Mouse (Mus musculus) liver, adult 2 months (tissue): ENCODE measurements at regions not wholly inside any gene's neighbourhood (a gene's known extent, or its start where the extent isn't known, plus 50 kb on each side); places are given as distances from the start of the nearest gene placed in this dataset.

Source experiments
- DNase-seq: peaks from one replicate; pipeline ENCODE4 v3.0.0-alpha.2; 2011; ENCODE audit warnings: low read depth, low spot score; ENCODE audit errors: extremely low read depth
- H3K27ac ChIP-seq: fragments of 200-500 bp; replicated peaks from 2 replicates; pipeline ENCODE4 v1.5.1; 2012; ENCODE audit warnings: low read depth, mild to moderate bottlenecking, control low read depth, inconsistent platforms, low read length; ENCODE audit not compliant: insufficient read depth
- H3K27me3 ChIP-seq: fragments of 200-500 bp; 2 replicates; pipeline ENCODE4 v1.6.1; 2012; ENCODE audit warnings: mild to moderate bottlenecking, moderate library complexity, low read length, inconsistent platforms; ENCODE audit not compliant: control insufficient read depth, insufficient read depth
- H3K36me3 ChIP-seq: fragments of 200-500 bp; 2 replicates; pipeline ENCODE4 v1.6.1; 2012; ENCODE audit warnings: low read length, inconsistent platforms; ENCODE audit not compliant: control insufficient read depth, insufficient read depth
- H3K4me1 ChIP-seq: fragments of 200-500 bp; 2 replicates; pipeline ENCODE4 v1.6.1; 2011; ENCODE audit warnings: low read length; ENCODE audit not compliant: control insufficient read depth, insufficient read depth
- H3K4me3 ChIP-seq: fragments of 200-500 bp; 2 replicates; pipeline ENCODE4 v1.5.1; 2011; ENCODE audit warnings: low read depth, mild to moderate bottlenecking, control low read depth, low read length, moderate library complexity; ENCODE audit not compliant: insufficient read depth
- H3K79me2 ChIP-seq: fragments of 200-500 bp; 2 replicates; pipeline ENCODE4 v1.6.1; 2012; ENCODE audit warnings: inconsistent platforms, mild to moderate bottlenecking, low read length, moderate library complexity; ENCODE audit not compliant: control insufficient read depth, insufficient read depth
- H3K9ac ChIP-seq: fragments of 200-500 bp; 2 replicates; pipeline ENCODE4 v1.6.1; 2012; ENCODE audit warnings: low read depth, mild to moderate bottlenecking, control low read depth, inconsistent platforms, low read length
- CTCF ChIP-seq: fragments of 200-500 bp; IDR thresholded peaks from 2 replicates; pipeline ENCODE4 v1.5.1; 2011; ENCODE audit warnings: low read depth, low read length, control low read depth
- POLR2A ChIP-seq: fragments of 200-500 bp; IDR thresholded peaks from 2 replicates; pipeline ENCODE4 v1.6.1; 2011; ENCODE audit warnings: low read length, control low read depth; ENCODE audit not compliant: insufficient read depth; ENCODE audit errors: extremely low read depth
- WGBS: fragments of 180-500 bp; shearing (Covaris S2); methylation state at CpG from one replicate; pipeline ENCODE4 v1.1.7; 2018; 5-methylcytosine and 5-hydroxymethylcytosine counted together

DNA sequence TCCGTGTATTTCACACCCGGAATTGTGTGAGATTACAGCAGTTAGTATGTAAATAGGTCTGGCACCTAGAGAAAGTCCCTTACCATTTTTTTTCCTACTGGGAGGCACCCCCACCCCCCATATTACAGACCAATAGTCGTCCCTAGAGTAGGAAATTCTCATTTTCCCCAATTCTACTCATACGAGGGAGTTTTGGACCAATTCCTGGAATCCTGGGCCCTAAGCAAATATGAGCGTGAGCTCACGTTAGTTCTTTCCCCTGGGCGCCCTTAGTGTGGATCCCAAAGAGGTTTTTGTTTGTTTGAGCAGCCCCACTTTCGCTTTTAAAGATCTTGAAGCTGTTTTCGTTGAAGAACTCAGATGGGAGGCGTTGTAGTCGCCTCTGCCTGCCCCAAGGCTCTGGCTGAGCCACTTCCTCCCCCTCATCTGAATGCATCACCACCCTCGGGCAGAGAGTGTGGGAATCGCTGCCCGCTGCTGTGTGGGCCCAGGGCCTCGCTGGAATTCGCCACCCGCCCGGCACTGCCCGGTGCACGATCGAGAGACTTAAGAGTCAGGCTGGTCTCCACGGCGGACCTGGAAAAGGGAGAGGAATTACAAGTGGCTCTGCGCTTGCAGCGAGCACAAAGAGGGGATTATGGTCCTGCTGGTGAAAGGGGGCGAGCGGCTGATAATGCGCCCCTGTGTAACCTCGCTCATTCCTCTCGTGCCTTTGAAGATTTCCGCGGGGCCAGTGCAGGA, 80.6 kb upstream of the Akt3 start:
- TF ChIP-seq POLR2A = no peak
- TF ChIP-seq CTCF = no peak
- Histone ChIP-seq H3K4me3 (peak overlapping the region; percentile 63), H3K9ac (peak overlapping the region; percentile 56), H3K79me2 (no peaks in the 10 kb centered on the region), H3K4me1 (peaks cover 4% of the 10 kb centered on the region), H3K27ac (no peak overlapping the region), H3K36me3 (no peaks in the 10 kb centered on the region), H3K27me3 (no peaks in the 10 kb centered on the region)
- peak; percentile 21 for DNase-seq
- WGBS = 4% methylated on average over 32 of the region's 32 CpGs

DNA sequence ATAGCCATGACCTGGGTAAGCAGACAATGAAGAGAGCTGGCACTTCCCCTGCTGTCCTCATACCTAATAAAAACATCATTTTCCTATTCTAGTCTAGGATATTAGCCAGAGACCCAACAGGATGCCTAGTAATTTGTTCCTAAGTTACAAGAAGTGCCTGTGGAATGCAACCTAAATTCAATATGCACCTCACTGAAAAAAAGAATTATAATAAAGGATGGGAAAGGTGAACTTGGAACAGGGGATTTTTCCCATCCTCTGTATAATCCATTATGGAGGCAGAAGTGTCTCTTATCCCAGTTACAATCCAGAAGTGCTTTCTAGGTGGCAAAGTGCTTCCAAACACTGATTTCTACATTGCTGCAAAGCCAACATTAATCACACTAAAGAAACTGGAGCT, 79.8 kb upstream of the Akt3 start:
- Histone ChIP-seq H3K4me3 (no peak overlapping the region), H3K36me3 (no peaks in the 10 kb centered on the region), H3K79me2 (no peaks in the 10 kb centered on the region), H3K9ac (no peak overlapping the region), H3K27me3 (no peaks in the 10 kb centered on the region), H3K27ac (no peak overlapping the region), H3K4me1 (peaks cover 4% of the 10 kb centered on the region)
- no peak for DNase-seq
- no peak for TF ChIP-seq CTCF
- TF ChIP-seq POLR2A = no peak

DNA sequence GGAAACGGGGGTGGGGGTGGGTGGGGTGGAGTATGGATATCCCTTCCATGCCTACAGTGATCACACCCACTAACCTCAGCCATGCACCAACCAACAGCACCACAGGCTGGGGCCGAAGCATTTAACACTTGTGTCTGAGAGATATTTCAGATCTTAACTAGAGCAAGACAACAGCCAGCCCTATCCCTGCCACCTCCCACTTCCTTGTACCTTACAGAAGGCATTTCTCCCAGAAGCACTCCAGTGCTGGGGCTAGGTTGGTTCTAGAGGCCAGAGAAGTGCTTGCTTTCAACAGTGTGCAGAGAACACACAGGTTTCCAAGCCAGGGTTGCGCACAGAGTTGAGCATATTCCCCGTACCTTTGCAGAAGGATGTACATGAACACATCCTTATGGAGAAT, 79.1 kb upstream of the Akt3 start:
- no peak for DNase-seq
- TF ChIP-seq POLR2A (no peak), CTCF (no peak)
- WGBS = 95% methylated on average over 4 of the region's 4 CpGs
- Histone ChIP-seq H3K9ac (no peak overlapping the region), H3K27me3 (no peaks in the 10 kb centered on the region), H3K4me1 (peaks cover 4% of the 10 kb centered on the region), H3K27ac (no peak overlapping the region), H3K4me3 (no peak overlapping the region), H3K36me3 (no peaks in the 10 kb centered on the region), H3K79me2 (no peaks in the 10 kb centered on the region)

DNA sequence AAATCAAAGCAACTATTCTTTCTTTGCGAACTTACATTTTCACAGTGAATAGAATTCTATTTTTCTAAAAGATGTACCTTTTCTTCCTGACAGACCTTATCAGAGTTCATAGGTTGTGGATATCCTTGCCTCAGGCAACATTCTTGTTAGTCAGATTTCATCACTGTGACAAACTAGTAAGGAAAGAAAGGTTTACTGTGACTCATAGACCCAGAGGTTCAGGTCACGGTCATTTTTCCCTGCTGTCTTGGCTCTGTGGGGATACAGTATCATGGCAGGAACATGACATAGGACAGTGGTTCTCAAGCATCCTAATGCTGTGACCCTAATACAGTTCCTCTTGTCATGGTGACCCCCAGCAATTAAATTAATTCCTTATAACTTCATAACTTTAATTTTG, 78.4 kb upstream of the Akt3 start:
- no peaks in the 10 kb centered on the region for H3K27me3 ChIP-seq
- 95% methylated on average over 2 of the region's 2 CpGs for WGBS

DNA sequence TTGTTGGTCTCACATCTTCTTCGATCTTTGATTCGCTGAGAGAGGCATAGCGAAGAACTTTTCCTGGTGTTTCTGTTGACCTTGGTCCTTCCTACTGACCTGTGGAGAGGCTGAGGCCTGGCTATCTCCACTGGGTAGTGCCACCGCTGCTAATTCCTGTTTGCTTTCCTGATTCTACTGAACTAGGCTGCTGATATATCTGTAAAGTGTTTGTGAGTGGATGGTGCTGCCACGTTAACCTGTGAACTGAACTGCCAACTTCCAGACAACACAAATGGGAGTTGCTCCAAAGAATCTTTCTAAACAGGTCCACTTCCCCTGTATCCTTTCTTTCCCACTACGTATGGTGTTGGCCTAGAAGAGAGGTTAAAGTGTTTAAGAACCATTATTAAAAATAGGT, 78.0 kb upstream of the Akt3 start:
- no peak for TF ChIP-seq POLR2A
- TF ChIP-seq CTCF = no peak
- no peak overlapping the region for H3K27ac ChIP-seq
- DNase-seq = no peak
- WGBS = 84% methylated on average over 6 of the region's 6 CpGs
- H3K4me3 ChIP-seq = no peak overlapping the region
- no peak overlapping the region for H3K9ac ChIP-seq
- no peaks in the 10 kb centered on the region for H3K36me3 ChIP-seq
- H3K79me2 ChIP-seq = no peaks in the 10 kb centered on the region
- H3K27me3 ChIP-seq = no peaks in the 10 kb centered on the region
- H3K4me1 ChIP-seq = peaks cover 4% of the 10 kb centered on the region

More for the DNA sequence above, 78.4 kb upstream of the Akt3 start:
- Histone ChIP-seq H3K4me1 (peaks cover 4% of the 10 kb centered on the region), H3K36me3 (no peaks in the 10 kb centered on the region), H3K27ac (no peak overlapping the region), H3K79me2 (no peaks in the 10 kb centered on the region), H3K4me3 (no peak overlapping the region), H3K9ac (no peak overlapping the region)
- DNase-seq = no peak
- no peak for TF ChIP-seq CTCF
- TF ChIP-seq POLR2A = no peak

DNA sequence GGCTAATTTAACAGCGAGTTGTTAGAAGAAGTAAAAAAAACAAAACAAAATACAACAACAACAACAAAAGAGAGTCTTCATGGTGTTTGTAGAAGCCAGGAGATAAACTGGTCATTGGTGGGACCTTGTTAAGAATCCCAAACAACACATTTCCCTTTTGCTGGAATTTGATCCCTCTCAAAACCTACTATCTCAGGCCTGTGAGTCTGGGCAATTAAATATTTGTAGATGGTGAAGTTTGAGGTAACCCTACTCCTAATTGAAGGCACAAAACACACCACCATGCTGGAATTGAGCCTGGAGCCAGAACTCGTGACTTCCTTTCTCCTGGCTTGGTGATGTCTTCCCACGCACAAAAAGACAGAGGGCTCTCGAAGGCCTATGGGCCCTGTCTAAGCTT, 65.4 kb upstream of the Akt3 start:
- no peak overlapping the region for H3K27ac ChIP-seq
- H3K4me3 ChIP-seq = no peak overlapping the region
- 72% methylated on average over 4 of the region's 4 CpGs for WGBS
- H3K4me1 ChIP-seq = peaks cover 3% of the 10 kb centered on the region; the same call in 1 of the 2 replicates
- no peak for DNase-seq
- H3K9ac ChIP-seq = no peak overlapping the region
- no peaks in the 10 kb centered on the region for H3K36me3 ChIP-seq
- TF ChIP-seq CTCF (no peak), POLR2A (no peak)
- no peaks in the 10 kb centered on the region for H3K27me3 ChIP-seq
- no peaks in the 10 kb centered on the region for H3K79me2 ChIP-seq
